Mouse (Mus musculus) midbrain, postnatal 0 days (tissue): ENCODE results near the gene Vmn1r39. TPM values are rescaled to one million over a fixed set of nuclear protein-coding genes. Genes with fewer than 3 reads are reported as not detected.
"Not testable (repeated sequence)": the region's sequence is repeated elsewhere in the genome, so short reads cannot be mapped to it uniquely, and the experiment has no call there.

Source experiments
- ATAC-seq: fragments of 200-750 bp; cut with Nextera tagmentation; 2 replicates; pipeline ENCODE4 v1.8.0; 2017; ENCODE audit warnings: moderate number of reproducible peaks, mild to moderate bottlenecking, moderate TSS enrichment, moderate library complexity; ENCODE audit not compliant: low FRiP score
- DNase-seq: peaks from one replicate; pipeline ENCODE4 v3.0.0-alpha.2; 2015; ENCODE audit warnings: low spot score
- H3K27ac ChIP-seq: fragments of 300-500 bp; sonication (generic); 2 replicates; pipeline ENCODE4 v1.5.1; 2014; ENCODE audit warnings: low read depth, mild to moderate bottlenecking, low read length, mixed read lengths
- H3K27me3 ChIP-seq: fragments of 300-500 bp; sonication (generic); 2 replicates; pipeline ENCODE4 v1.6.1; 2014; ENCODE audit warnings: low read length, control low read depth, mixed read lengths; ENCODE audit not compliant: insufficient read depth
- H3K36me3 ChIP-seq: fragments of 300-500 bp; sonication (generic); 2 replicates; pipeline ENCODE4 v1.6.1; 2014; ENCODE audit warnings: low read length, control low read depth, mixed read lengths; ENCODE audit not compliant: insufficient read depth
- H3K4me1 ChIP-seq: fragments of 300-500 bp; sonication (generic); 2 replicates; pipeline ENCODE4 v1.6.1; 2014; ENCODE audit warnings: mild to moderate bottlenecking, control low read depth, antibody characterized with exemption, low read length, mixed read lengths; ENCODE audit not compliant: insufficient read depth
- H3K4me2 ChIP-seq: fragments of 300-500 bp; sonication (generic); 2 replicates; pipeline ENCODE4 v1.6.1; 2014; ENCODE audit warnings: low read depth, mild to moderate bottlenecking, low read length, mixed read lengths; ENCODE audit not compliant: poor library complexity, severe bottlenecking
- H3K4me3 ChIP-seq: fragments of 300-500 bp; sonication (generic); 2 replicates; pipeline ENCODE4 v1.5.1; 2014; ENCODE audit warnings: low read depth, mild to moderate bottlenecking, low read length, moderate library complexity
- H3K9ac ChIP-seq: fragments of 300-500 bp; sonication (generic); replicated peaks from 2 replicates; pipeline ENCODE4 v1.6.1; 2014; ENCODE audit warnings: mild to moderate bottlenecking, low read length, moderate library complexity, mixed read lengths; ENCODE audit not compliant: poor library complexity, severe bottlenecking
- H3K9me3 ChIP-seq: fragments of 300-500 bp; sonication (generic); 2 replicates; pipeline ENCODE4 v1.6.1; 2016; ENCODE audit warnings: low read length, control low read depth
- CTCF ChIP-seq: IDR thresholded peaks from 2 replicates; pipeline ENCODE4 v1.5.1; 2016; ENCODE audit warnings: antibody characterized with exemption, mild to moderate bottlenecking
- WGBS: fragments of 180-500 bp; shearing (Covaris S2); extraction: QIAGEN DNeasy Blood & Tissue Kit; methylation state at CpG from one replicate; pipeline ENCODE4 v1.1.7; 2014; 5-methylcytosine and 5-hydroxymethylcytosine counted together
- polyA plus RNA-seq: library from polyadenylated mRNA; unstranded; fragments of >200 nt; fragmentation: Nextera tagmentation; extraction: Ambion mirVana; gene quantifications from 2 replicates; pipeline ENCODE4 v1.2.1, GENCODE M21; 2015
- total RNA-seq: library from RNA; depleted of rRNA; stranded (reverse); fragments of >200 nt; gene quantifications from 2 replicates; pipeline ENCODE4 v1.2.3, GENCODE M21; 2014; rRNA removed

The Vmn1r39 gene
- total RNA-seq = not detected in 2 replicates
- polyA plus RNA-seq = not detected in 2 replicates

DNA sequence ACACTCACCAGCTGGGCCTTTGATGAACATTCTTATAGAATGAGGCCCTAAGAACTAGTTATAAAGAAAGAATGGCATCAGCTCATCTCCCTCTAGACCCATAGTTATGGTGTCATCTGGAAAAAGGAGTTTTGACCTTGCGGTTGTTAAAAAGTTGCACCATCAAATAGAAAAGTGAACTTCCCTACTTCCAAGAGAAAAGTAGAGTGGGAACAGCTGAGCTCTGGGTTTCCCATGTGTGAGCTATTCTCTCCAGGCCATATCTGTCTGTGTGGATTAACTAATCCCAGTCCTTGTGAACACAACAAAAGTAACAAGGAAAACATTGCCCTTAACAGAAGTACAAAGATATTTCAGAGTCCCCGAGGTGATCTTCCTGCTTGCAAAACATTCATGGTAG is at the start of gene Vmn1r39:
Gene Vmn1r39, minus strand, starts transcription at position 101 of the 400 bp plus-strand sequence.
- H3K9me3 ChIP-seq = no peaks in the 10 kb centered on the region
- no peak within 1 kb of the TSS for H3K4me3 ChIP-seq
- no peaks in the 10 kb centered on the region for H3K36me3 ChIP-seq
- H3K27me3 ChIP-seq = no peaks in the 10 kb centered on the region
- H3K4me1 ChIP-seq = no peaks in the 10 kb centered on the region
- no peak for ATAC-seq
- H3K4me2 ChIP-seq = no peak within 1 kb of the TSS
- DNase-seq = no peak
- TF ChIP-seq CTCF = no peak
- WGBS = 94% methylated on average over 2 of the region's 2 CpGs
- H3K27ac ChIP-seq = no peak within 1 kb of the TSS
- no peak within 1 kb of the TSS for H3K9ac ChIP-seq

DNA sequence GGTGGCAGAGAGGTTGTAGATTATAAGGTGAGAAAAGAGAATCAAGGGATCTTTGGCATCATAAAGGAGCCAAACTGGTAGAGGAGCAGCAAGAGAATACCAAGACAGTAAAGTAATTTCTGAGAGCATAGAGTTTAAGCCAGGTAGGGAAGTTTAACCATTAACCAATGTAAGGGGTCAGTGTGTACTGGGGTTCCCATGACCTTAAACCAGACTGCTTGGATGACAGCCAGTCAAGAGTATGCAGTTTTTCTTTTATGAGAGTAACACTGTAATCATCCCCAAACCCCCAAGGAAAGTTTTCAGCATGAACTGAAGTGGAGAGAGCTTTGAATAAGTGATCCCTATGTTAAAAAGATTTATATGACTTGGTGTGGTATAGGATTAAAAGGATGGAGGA is 49.0 kb upstream of the Vmn1r39 start:
- Histone ChIP-seq H3K9ac (no peak overlapping the region), H3K27me3 (no peaks in the 10 kb centered on the region), H3K4me2 (no peak overlapping the region), H3K9me3 (no peaks in the 10 kb centered on the region), H3K27ac (no peak overlapping the region), H3K36me3 (no peaks in the 10 kb centered on the region), H3K4me1 (no peaks in the 10 kb centered on the region), H3K4me3 (no peak overlapping the region)
- ATAC-seq = no peak
- TF ChIP-seq CTCF = no peak
- no peak for DNase-seq

DNA sequence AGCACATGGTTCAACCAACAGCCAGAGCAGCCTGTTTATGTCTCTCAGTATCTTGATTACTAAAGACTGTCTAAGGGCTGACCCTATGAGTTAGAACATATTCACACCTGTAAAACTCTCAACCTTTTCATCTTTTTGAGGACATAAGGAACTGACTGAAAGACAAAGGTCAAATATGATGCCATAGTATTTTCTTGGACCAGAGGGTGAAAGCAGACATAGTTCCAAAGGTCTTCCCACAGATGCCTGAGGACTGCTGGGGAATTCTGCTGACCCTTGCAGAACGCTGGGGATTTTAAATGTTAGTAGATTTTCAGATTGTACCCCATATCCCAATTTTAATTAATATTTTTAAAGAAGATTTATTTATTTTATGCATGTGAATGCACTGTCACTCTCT is 47.9 kb upstream of the Vmn1r39 start:
- 74% methylated on average over 1 of the region's 1 CpGs for WGBS
- no peak overlapping the region for H3K4me2 ChIP-seq
- H3K9ac ChIP-seq = no peak overlapping the region
- no peak for DNase-seq
- no peak overlapping the region for H3K27ac ChIP-seq
- no peak for ATAC-seq
- TF ChIP-seq CTCF = no peak
- H3K4me1 ChIP-seq = no peaks in the 10 kb centered on the region
- H3K4me3 ChIP-seq = no peak overlapping the region
- H3K36me3 ChIP-seq = no peaks in the 10 kb centered on the region
- no peaks in the 10 kb centered on the region for H3K9me3 ChIP-seq
- H3K27me3 ChIP-seq = no peaks in the 10 kb centered on the region

DNA sequence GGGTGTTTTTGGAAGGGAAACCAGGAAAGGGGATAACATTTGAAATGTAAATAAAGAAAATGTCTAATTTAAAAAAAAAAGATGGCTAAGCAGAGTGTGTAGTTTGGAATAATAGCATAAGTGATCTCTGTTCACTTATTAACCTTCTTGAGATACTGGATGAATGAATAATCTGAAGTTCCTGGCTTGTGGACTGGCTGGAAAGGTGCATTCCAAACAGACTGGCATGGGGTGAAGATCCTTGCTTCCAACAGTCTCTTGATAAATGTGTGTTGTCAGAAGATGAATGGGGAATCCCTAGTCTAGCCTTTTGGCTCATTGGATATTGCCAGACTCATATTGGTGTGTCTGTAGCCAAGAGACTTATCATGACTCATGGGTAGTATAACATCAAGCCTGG is 45.8 kb upstream of the Vmn1r39 start:
- Histone ChIP-seq H3K4me2 (no peak overlapping the region), H3K27ac (no peak overlapping the region), H3K9me3 (no peaks in the 10 kb centered on the region), H3K4me1 (no peaks in the 10 kb centered on the region), H3K27me3 (no peaks in the 10 kb centered on the region), H3K9ac (no peak overlapping the region), H3K36me3 (no peaks in the 10 kb centered on the region), H3K4me3 (no peak overlapping the region)
- DNase-seq (no peak), ATAC-seq (no peak)
- no peak for TF ChIP-seq CTCF

DNA sequence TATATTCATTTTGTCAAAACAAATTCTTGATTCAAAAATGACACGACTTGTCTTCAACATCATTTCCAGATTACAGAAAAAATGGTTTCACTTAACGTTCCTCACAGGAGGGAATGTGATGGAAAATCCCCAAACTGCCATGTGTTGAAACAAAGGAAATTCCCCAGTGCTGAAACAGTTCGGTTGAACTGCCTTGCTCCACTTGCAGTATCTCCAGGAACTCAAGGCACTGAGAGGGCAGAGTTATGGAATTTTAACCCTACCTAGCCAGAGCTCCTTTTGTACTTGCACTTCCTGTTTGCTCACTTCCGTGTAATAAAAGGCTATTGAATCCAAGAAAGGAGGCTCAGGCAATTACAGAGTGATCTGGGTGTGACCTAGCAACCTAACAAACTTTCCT is 38.5 kb upstream of the Vmn1r39 start:
- H3K9ac ChIP-seq = no peak overlapping the region
- H3K4me2 ChIP-seq = no peak overlapping the region
- 44% methylated on average over 4 of the region's 4 CpGs for WGBS
- no peak overlapping the region for H3K4me3 ChIP-seq
- H3K36me3 ChIP-seq = no peaks in the 10 kb centered on the region
- no peak for ATAC-seq
- TF ChIP-seq CTCF = no peak
- H3K27ac ChIP-seq = no peak overlapping the region
- DNase-seq = no peak
- no peaks in the 10 kb centered on the region for H3K9me3 ChIP-seq
- no peaks in the 10 kb centered on the region for H3K27me3 ChIP-seq
- no peaks in the 10 kb centered on the region for H3K4me1 ChIP-seq

DNA sequence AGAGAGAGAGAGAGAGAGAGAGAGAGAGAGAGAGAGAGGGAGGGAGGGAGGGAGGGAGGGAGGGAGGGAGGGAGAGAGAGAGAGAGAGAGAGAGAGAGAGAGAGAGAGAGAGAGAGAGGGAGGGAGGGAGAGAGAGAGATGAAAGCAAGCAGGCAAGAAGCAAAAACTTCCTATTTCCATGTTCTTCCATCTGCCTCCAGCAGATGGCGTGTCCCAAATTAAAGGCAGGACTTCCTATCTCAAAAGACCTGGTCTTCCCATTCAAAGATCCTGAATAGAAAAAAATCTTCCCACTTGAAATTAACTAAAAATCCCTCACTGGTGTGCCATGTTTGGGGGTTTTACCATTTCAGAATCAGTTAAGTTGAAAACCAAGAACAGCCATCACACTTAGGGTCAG is 30.2 kb upstream of the Vmn1r39 start:
- TF ChIP-seq CTCF = peak; percentile 63
- not testable (repeated sequence) for H3K4me3 ChIP-seq, H3K9ac ChIP-seq, H3K4me2 ChIP-seq, H3K4me1 ChIP-seq, H3K36me3 ChIP-seq, H3K27me3 ChIP-seq, ATAC-seq, H3K27ac ChIP-seq, H3K9me3 ChIP-seq
- 5% methylated on average over 1 of the region's 1 CpGs for WGBS
- peak; percentile 9 for DNase-seq

DNA sequence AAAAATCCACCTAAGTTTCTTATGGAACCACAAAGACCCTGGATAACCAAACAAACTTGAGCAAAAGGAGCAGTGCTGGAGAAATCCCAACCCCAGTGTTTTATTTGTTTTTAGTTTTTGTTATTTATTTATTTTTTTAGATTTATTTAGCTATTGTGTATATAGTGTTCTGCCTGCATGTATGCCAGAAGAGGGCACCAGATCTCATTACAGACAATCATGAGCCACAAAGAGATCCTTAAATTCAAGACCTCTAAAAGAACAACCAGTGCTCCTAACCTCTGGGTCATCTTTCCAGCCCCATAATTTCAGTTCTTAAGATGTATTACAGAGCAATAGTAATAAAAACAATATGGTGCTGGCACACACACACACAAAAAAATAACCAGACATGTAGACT is 26.5 kb upstream of the Vmn1r39 start:
- peak; percentile 39 for TF ChIP-seq CTCF
- H3K9me3 ChIP-seq = no peaks in the 10 kb centered on the region
- no peaks in the 10 kb centered on the region for H3K36me3 ChIP-seq
- H3K4me2 ChIP-seq = no peak overlapping the region
- no peak overlapping the region for H3K27ac ChIP-seq
- H3K27me3 ChIP-seq = no peaks in the 10 kb centered on the region
- no peak overlapping the region for H3K9ac ChIP-seq
- H3K4me1 ChIP-seq = no peaks in the 10 kb centered on the region
- no peak for DNase-seq
- no peak for ATAC-seq
- no peak overlapping the region for H3K4me3 ChIP-seq
